Mouse (Mus musculus) c-Kit-positive CD71-positive TER-119-positive erythroid progenitor cells, embryonic 14.5 days (primary cell): ENCODE data around the gene Hoxc4.

Source experiments
- DNase-seq: peaks from one replicate; pipeline ENCODE4 v3.0.0-alpha.2; 2013; ENCODE audit warnings: low spot score

Hoxc4 gene

GRCm38 (mm10) chr15:102990461-102991397 lies 28.0 kb upstream of the Hoxc4 start, which contains the start of gene Hoxc8:
TSS of gene Hoxc8 (plus strand) at chr15:102990607.
- no peak for DNase-seq

GRCm38 (mm10) chr15:102991782-102992181 lies 27.0 kb upstream of the Hoxc4 start:
- no peak for DNase-seq

- DNase-seq = no peak
Measured at GRCm38 (mm10) chr15:102992206-102992605, 26.5 kb upstream of the Hoxc4 start.

DNA sequence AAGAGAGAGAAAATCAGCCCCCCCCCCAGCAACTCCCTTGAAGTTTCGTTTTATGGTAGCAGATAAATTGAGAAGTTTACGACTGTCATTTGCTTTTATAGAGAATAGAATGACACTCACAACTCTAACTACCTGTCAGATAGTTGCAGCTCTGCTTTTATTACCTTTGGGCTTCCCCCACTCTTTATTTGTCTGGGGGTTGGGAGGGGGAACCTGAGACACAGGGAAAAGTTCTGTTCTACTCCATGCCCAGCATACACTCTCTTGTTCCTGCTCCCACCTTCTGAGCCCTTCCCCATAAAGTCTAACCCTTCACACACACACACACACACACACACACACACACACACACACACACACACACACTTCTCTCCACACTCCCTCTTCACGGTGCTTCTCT lies 25.9 kb upstream of the Hoxc4 start:
- no peak for DNase-seq

DNA sequence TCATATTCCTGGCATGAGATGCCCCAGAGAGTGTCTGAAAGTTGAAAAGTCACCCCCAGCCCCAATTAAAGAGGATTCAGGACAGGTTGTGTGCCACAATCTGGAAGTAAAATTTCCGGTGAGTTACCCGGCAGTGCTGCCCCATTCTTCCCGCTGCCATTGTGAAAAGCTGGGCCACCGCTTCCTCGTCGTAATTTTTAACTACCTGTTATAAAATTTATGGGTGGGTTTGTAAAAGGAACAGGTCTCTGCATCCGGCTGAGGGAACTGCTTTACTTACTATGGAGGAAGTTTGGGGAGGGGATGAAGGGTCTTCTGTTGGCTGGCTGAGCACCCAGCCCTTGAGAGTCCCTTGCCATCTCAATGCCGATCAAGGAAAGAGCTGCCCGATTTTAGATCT lies 22.2 kb upstream of the Hoxc4 start:
- DNase-seq = no peak

GRCm38 (mm10) chr15:102997431-102997830 lies 21.3 kb upstream of the Hoxc4 start:
- DNase-seq = no peak

DNA sequence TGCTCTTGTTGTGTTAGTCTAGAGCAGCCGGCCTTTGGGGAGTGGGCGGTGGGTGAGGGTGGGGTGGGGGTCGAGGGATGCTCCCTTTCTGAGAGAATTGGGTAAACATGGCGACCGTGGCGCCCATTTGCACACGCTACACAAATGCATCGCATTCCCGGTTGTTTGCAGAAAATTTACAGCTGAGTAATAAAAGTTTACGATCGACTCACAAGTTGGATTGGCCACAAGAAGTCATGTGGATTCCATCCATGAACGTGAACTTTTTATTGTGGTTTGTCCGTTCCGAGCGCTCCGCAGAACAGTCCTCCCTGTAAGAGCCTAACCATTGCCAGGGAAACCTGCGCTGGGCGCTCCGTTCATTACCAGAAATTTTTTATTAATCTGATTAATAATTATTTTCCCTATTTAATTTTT lies 20.8 kb upstream of the Hoxc4 start, which contains the start of gene Hoxc6:
Gene Hoxc6 (plus strand): TSS at position 319 of the 417 bp plus-strand sequence.
- no peak for DNase-seq

- DNase-seq = no peak
Measured at GRCm38 (mm10) chr15:102998608-102999182, 20.0 kb upstream of the Hoxc4 start.

- no peak for DNase-seq
Measured at GRCm38 (mm10) chr15:102999183-102999831, 19.4 kb upstream of the Hoxc4 start.

GRCm38 (mm10) chr15:102999955-103000354 lies 18.8 kb upstream of the Hoxc4 start:
- no peak for DNase-seq

GRCm38 (mm10) chr15:103000501-103000901 lies 18.2 kb upstream of the Hoxc4 start:
- DNase-seq = no peak

DNA sequence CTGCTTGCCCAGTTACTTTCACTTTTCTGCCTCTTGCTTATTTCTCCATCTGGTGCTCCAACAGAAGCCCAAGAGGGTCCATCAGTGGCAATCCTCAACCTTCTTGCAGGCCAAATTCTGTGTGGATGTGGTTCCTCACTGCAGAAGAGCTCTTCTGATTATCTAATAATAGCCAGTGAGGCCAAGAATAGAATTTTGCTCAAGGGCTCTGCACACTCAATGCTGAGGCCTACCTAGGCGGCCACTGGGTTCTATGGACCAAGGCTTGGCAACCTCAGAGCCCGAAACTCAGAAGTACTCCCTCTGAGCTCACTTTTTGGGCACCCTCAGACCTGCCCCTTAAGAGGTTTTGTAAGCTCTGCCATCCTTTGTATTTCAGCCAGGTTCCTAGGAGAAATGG lies 17.4 kb upstream of the Hoxc4 start:
- no peak for DNase-seq

- no peak for DNase-seq
Measured at GRCm38 (mm10) chr15:103002156-103002555, 16.6 kb upstream of the Hoxc4 start.

- no peak for DNase-seq
Measured at GRCm38 (mm10) chr15:103002821-103003448, 15.8 kb upstream of the Hoxc4 start.

DNA sequence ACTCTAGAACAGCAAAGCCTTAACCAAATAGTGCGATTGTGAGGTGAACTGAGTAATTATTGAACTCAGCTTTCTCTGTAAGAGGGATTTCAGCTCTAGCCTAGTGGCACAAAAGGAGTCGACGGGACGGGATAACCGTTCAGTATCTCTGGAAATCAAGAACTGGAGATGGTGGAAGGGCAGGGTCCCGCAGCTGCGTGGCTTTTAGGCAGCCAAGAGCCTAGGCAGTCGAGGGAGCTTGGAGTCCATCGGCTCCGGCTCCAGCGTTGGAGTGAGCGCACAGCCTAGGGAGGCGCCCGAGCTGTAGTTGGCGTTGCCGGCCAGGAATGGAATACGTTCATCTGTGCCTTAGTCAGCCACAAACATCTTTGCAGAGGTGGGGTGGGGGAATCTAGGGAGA lies 13.4 kb upstream of the Hoxc4 start:
- DNase-seq = no peak

- DNase-seq = no peak
Measured at GRCm38 (mm10) chr15:103005797-103006196, 12.9 kb upstream of the Hoxc4 start.

DNA sequence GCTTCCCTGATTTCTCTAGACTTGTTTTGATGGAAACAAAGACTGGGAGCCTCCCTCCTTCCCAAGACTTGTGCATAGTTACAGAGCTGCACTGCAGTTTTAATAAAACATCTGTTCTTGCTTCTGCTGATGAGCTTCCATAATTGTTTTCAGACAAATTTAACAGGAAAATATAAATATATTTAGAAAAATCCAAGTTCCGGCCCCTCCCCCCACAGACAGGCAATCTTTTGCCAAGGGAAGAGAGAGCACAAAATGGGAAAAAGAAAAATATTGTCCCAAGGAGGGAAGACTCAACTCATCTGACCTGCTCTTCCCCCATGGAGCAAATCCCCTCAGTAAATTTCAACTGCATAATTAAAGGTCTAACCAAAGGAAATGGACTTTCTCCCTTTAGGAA lies 12.4 kb upstream of the Hoxc4 start:
- no peak for DNase-seq

GRCm38 (mm10) chr15:103009265-103010111 lies 9.2 kb upstream of the Hoxc4 start:
- no peak for DNase-seq

DNA sequence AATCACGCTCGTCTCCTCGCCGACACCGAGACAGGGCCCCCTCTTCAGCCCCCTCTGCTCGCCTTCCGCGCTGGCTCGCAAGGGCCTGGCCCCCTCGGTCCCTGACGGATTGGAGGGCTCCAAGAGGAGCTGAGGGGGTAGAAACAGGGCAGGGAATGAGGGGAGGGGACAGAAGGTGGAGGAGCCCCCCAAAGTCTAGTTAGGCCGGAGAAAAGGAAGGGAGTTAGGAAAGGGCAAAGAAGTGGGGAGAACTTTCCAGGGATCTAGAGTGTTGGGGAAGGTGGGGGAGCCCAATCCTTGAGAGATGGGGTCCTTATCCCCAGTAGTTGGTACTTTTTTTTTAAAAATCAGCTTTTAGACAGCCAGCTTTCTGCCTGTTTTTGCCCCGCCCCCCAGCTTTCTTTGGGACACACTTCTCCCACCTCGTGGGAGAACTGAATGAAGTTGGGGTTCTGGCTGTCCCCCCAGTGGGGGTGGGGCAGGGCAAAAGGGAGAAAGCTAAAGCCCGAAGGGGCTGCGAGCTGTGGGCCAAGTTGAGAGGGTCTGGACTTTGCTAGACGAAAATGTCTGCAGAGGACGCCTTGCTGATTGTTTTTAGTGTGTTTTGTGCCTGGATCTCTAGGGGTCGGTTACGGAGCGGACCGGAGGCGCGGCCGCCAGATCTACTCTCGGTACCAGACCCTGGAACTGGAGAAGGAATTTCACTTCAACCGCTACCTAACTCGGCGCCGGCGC lies 8.5 kb upstream of the Hoxc4 start:
- DNase-seq = no peak

- no peak for DNase-seq
Measured at GRCm38 (mm10) chr15:103010847-103011555, 7.7 kb upstream of the Hoxc4 start.
